Comparison of ENCODE assay signal across 8 mouse cellular contexts in genomic region chr6:54594469-54595329, GRCm38 (mm10). TPM values are rescaled to one million over a fixed set of nuclear protein-coding genes. Genes with fewer than 3 reads are reported as not detected.
DNase-seq lines count a peak whose midpoint lies in the region; ATAC-seq lines count a peak whose summit lies in the region.

Plekha8 (plus strand) TSS chr6:54595111.

- under 1% methylated on average over 49 of the region's 49 CpGs for WGBS in intestine, embryonic 14.5 days

- peak within 1 kb of the TSS; percentile 73 for H3K4me2 ChIP-seq in intestine, embryonic 14.5 days (ENCODE audit: low read length)

- H3K4me1 ChIP-seq in intestine, embryonic 14.5 days (replicated peaks; ENCODE audit: control insufficient read depth, insufficient read depth, low read length), result peaks cover 29% of the 10 kb centered on the region

- no peaks in the 10 kb centered on the region for H3K36me3 ChIP-seq in intestine, embryonic 14.5 days (ENCODE audit: control insufficient read depth, insufficient read depth, low read length)

- peak within 1 kb of the TSS; percentile 81 for H3K4me3 ChIP-seq in intestine, embryonic 14.5 days (ENCODE audit: low read depth, low read length)

- ATAC-seq in intestine, embryonic 14.5 days (replicated peaks; ENCODE audit: low FRiP score, low TSS enrichment, low read depth), result peak; percentile 91
- peak; percentile 80 for ATAC-seq in megakaryocyte-erythroid progenitor cell, adult 5-6 weeks (replicated peaks; ENCODE audit: low FRiP score, low TSS enrichment, poor library complexity, severe bottlenecking)

- H3K27me3 ChIP-seq in intestine, embryonic 14.5 days (replicated peaks; ENCODE audit: control insufficient read depth, insufficient read depth, low read length), result no peaks in the 10 kb centered on the region

- H3K27ac ChIP-seq in intestine, embryonic 14.5 days (ENCODE audit: low read depth), result peak within 1 kb of the TSS; percentile 55; the same call in 1 of the 2 replicates

- intact Hi-C loops in gastrocnemius, postnatal 36 days (cut with DNase I), result loop anchor here (2.0 to 5.0 kb wide), 2 partner anchors 88 to 222 kb away; partner anchors contain the start of genes Mturn and Znrf2
- intact Hi-C loops in left cerebral cortex, postnatal 14 days (cut with DNase I), result loop anchor here (5.0 to 10.0 kb wide), 2 partner anchors 88 to 570 kb away; partner anchors contain the start of gene Mturn

- peak; percentile 85 for DNase-seq in adrenal gland, adult 8-10 months
- DNase-seq in embryo, embryonic 11.5 days (ENCODE audit: low read depth, low spot score), result peak; percentile 91
- peak; percentile 87 to 90 for DNase-seq in gastrocnemius, postnatal 36 days
- DNase-seq in intestine, embryonic 14.5 days (ENCODE audit: low spot score), result peak; percentile 92
- peak; percentile 84 to 92 for DNase-seq in left cerebral cortex, postnatal 14 days (ENCODE audit: low spot score in 2 of 2)
- peak; percentile 93 for DNase-seq in right cerebral cortex, postnatal 25 days
- DNase-seq in urinary bladder, postnatal 36 days (ENCODE audit: low spot score in 2 of 2), result peak; percentile 85 to 91

- peak within 1 kb of the TSS; percentile 76 for H3K9ac ChIP-seq in intestine, embryonic 14.5 days (ENCODE audit: low read length)

- H3K9me3 ChIP-seq in intestine, embryonic 14.5 days (ENCODE audit: control insufficient read depth, low read length), result no peaks in the 10 kb centered on the region

RNA-seq across cellular contexts. Expression of gene Plekha8, which starts in this region (rescaled TPM):
- 10 to 100 TPM; 19.1 to 25.4 (median 20.4) TPM for total RNA-seq in adrenal gland, adult 8-10 months (2022)
- 1 to 10 TPM; 2.9 to 3.1 TPM for total RNA-seq in gastrocnemius, postnatal 36 days (2021)
- 10.8 and 12.2 TPM in 2 replicates for polyA plus RNA-seq in intestine, embryonic 14.5 days (2014; fragmentation: Nextera tagmentation; extraction: Ambion mirVana)
- 1 to 10 TPM; 8.5 to 9.4 TPM for total RNA-seq in left cerebral cortex, postnatal 14 days (2021)
- 3.1 and 4.2 TPM in 2 replicates for total RNA-seq in megakaryocyte-erythroid progenitor cell, adult 5-6 weeks (2014; fragmentation: Nextera tagmentation)
- 3.2 and 5.3 TPM in 2 replicates for total RNA-seq in megakaryocyte-erythroid progenitor cell, adult 5-6 weeks (2017)

Comparison
In these comparisons a context has a peak if more than half of its experiments do, and no peak if none do; other contexts are left out.
1. Peak in every context shown above with its lines: DNase-seq, ATAC-seq, H3K4me3 ChIP-seq and H3K27ac ChIP-seq.